Mouse (Mus musculus) embryo, embryonic 10.5 days (tissue): ENCODE results near the gene Cplx1.
"Not testable (repeated sequence)": the region's sequence is repeated elsewhere in the genome, so short reads cannot be mapped to it uniquely, and the experiment has no call there.

Source experiments
- DNase-seq: peaks from one replicate; pipeline ENCODE4 v3.0.0-alpha.2; 2015; ENCODE audit warnings: low spot score

Gene Cplx1

DNA sequence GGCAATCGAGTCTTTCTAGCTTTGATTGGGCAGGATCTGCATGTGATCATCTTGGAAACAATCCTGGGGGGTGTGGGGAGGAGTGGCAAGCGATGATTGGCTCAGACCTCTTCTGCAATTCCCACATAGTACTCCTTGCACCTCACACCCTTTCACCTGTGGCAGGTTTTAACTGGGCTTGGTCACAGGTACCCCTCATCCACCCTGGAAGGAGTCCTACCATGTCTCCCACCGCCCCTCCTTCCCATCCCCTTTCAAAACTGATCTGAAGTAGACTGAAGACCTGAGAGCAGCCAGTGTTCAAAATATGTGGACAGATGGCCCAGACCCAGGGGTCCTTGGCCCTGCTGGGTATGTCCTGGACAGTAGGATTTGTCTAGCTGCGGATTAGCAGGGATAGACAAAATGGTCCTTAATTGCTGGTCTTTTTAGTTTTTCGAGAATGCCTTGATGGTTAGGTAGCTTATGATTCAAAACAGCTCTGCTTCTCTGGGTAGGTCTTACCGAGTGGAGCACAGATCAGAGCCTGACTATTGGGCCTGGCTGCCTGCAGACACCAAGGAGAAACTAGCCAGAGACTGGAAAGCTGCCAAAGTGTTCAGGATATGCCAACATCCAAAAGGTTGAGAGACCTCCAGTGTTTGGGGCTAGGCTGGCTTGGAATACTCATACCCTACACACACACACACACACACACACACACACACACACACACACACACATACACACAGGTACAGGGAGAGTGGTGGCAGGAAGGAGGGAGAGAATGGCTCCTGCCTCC lies 34.1 kb downstream of the Cplx1 start:
- DNase-seq: no peak

DNA sequence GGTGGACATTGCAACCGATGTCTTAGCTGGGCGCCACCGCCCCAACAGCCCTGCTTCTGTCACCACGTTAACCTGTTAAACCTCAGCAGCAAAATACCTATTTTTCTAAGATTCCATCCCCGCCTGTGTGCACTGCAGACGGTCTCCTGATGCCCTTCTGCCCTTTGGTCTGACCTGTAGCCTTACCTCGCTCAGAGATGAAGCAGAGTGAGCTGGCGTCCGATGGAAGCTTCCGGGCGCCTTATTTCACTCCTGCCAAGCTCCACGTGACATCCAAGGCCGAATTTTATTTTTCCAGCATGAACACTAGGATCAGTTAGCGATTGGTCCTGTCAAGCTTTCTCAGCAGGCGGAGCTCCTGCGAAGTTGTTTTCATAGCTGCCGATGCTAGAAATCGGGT lies 47.5 kb downstream of the Cplx1 start:
- DNase-seq: no peak

DNA sequence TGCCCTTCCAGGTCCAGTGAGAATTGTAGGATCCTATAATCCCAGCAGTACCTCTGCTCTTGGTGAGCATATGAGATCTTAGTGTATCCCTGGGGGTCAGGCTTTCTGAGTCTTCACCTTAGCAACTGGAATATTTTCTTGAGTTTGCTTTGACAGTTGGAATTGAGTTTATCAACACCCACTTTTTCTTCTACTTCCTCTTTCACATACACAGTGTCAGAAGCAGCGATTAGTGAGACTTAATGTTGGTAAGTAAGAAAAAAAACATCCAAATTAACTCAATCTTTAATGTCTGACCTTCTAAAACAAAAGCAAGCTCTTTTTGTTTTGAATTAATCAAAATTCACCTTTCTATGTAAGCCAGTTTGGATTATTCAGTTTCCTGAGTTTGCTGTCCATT lies 48.3 kb downstream of the Cplx1 start:
- no peak for DNase-seq

DNA sequence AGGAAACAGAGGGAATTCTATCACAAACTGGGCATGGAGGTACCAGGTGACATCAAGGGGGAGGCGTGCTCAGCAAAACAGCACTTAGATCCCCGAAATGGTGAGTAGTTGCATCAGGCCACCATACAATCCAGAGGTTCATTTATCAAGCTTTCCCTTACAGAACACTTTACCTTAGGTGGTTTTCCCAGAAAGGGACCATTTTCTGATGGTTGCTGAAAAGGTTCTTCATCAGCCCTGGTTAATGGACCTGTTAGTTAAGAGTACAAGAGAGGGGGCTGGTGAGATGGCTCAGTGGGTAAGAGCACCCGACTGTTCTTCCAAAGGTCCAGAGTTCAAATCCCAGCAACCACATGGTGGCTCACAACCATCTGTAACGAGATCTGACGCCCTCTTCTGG lies 63.7 kb downstream of the Cplx1 start:
- not testable (repeated sequence) for DNase-seq

DNA sequence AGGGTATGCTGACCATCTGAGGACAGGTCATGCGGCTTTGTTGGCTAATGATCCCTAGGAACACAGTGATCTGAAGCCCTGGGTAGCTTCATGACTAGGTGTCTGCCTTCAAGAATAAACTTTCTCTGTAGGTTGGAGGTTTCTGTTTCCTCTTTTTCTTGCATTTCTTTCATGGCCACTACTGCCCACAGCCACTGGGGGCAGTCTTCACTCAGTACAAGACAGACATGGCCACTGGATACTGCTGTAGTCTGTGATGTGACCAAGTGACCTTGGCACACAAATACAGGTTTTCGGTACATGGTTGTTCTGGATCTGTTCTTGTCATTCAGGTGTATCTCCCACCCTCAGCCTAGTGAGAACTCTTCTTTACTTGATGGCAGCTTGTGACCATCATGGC lies 64.6 kb downstream of the Cplx1 start:
- peak; percentile 51 for DNase-seq

DNA sequence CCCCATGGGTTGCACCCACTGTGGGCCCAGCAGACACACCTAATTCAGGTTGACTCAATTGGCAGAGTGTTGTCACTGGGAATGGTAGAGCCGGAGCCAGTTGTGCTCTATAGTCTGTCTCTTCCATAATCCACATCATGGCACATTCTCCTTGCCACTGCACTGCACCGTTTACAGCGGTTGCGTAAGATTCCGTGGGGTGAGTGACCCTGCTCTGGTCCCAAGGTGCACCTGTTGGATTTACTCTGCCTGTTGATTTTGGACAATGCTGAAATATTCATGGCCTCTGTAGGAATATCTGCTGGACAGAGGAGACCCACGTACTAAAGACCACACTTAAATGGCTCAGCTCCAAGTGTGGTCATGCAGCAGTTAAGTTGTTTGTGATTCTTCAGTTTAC lies 66.8 kb downstream of the Cplx1 start:
- no peak for DNase-seq

DNA sequence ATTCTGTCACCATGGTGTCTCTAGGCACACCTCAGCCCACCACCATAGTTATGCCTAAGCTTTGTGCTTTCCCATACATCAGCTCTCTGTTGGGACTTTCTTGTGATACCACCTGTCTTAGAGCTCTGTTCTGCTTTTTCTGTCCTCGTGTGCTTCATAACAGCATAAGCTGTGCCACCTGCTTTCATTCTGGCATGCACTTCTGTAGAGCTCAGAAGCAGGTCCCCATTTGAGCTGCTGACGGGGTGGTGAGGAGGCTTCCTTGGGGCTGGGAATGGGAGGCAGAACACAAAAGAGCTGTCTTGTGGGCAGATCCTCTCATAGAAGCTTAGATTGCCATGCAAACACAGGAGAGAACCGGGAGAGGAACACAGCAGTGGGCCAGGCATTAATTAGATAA lies 73.8 kb downstream of the Cplx1 start:
- DNase-seq: no peak

DNA sequence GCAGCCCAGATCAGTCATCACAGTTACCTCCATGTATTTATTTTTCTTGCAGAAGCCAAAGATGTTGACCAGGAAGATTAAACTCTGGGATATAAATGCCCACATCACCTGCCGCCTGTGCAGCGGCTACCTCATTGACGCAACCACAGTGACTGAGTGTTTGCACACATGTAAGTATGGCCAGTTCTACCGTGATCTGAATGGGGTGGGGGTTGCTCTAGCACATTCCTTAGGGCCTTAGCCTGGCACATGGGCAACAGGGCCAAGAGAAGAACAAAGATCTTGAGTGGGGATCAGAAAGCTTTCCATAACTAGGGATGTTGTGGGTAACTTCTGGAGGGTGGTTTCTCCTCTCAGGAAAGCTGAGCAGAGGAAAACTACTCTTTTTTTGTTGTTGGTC lies 76.1 kb downstream of the Cplx1 start:
- DNase-seq: no peak

DNA sequence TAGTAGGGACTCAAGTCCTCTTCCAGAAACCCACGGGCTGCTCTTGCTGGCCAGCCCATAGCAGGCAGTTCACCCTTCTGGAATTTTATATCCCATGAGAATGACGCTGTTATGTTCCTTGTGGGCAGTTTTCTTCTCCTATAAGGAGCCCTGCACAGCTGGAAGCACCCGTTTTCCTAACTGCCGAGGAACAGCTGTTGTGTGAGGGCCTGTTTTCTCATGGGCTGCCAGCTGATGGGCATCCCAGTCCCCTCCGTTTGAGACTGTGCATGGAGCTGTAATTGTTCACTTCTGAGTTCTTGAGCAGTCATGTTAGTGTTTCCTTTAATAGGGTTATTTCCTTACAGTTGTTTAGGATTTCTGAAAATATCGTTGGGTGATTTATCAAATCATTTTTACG lies 80.2 kb downstream of the Cplx1 start:
- no peak for DNase-seq
